Mouse (Mus musculus) liver, adult 2 months (tissue): Measurements from ENCODE around the gene Abr. TPM values are rescaled to one million over a fixed set of nuclear protein-coding genes. Genes with fewer than 3 reads are reported as not detected.

Experiments used
- DNase-seq: peaks from one replicate; pipeline ENCODE4 v3.0.0-alpha.2; 2011; ENCODE audit warnings: low read depth, low spot score; ENCODE audit errors: extremely low read depth
- H3K27ac ChIP-seq: fragments of 200-500 bp; replicated peaks from 2 replicates; pipeline ENCODE4 v1.5.1; 2012; ENCODE audit warnings: low read depth, mild to moderate bottlenecking, control low read depth, inconsistent platforms, low read length; ENCODE audit not compliant: insufficient read depth
- H3K27me3 ChIP-seq: fragments of 200-500 bp; 2 replicates; pipeline ENCODE4 v1.6.1; 2012; ENCODE audit warnings: mild to moderate bottlenecking, moderate library complexity, low read length, inconsistent platforms; ENCODE audit not compliant: control insufficient read depth, insufficient read depth
- H3K36me3 ChIP-seq: fragments of 200-500 bp; 2 replicates; pipeline ENCODE4 v1.6.1; 2012; ENCODE audit warnings: low read length, inconsistent platforms; ENCODE audit not compliant: control insufficient read depth, insufficient read depth
- H3K4me1 ChIP-seq: fragments of 200-500 bp; 2 replicates; pipeline ENCODE4 v1.6.1; 2011; ENCODE audit warnings: low read length; ENCODE audit not compliant: control insufficient read depth, insufficient read depth
- H3K4me3 ChIP-seq: fragments of 200-500 bp; 2 replicates; pipeline ENCODE4 v1.5.1; 2011; ENCODE audit warnings: low read depth, mild to moderate bottlenecking, control low read depth, low read length, moderate library complexity; ENCODE audit not compliant: insufficient read depth
- H3K79me2 ChIP-seq: fragments of 200-500 bp; 2 replicates; pipeline ENCODE4 v1.6.1; 2012; ENCODE audit warnings: inconsistent platforms, mild to moderate bottlenecking, low read length, moderate library complexity; ENCODE audit not compliant: control insufficient read depth, insufficient read depth
- H3K9ac ChIP-seq: fragments of 200-500 bp; 2 replicates; pipeline ENCODE4 v1.6.1; 2012; ENCODE audit warnings: low read depth, mild to moderate bottlenecking, control low read depth, inconsistent platforms, low read length
- CTCF ChIP-seq: fragments of 200-500 bp; IDR thresholded peaks from 2 replicates; pipeline ENCODE4 v1.5.1; 2011; ENCODE audit warnings: low read depth, low read length, control low read depth
- POLR2A ChIP-seq: fragments of 200-500 bp; IDR thresholded peaks from 2 replicates; pipeline ENCODE4 v1.6.1; 2011; ENCODE audit warnings: low read length, control low read depth; ENCODE audit not compliant: insufficient read depth; ENCODE audit errors: extremely low read depth
- WGBS: fragments of 180-500 bp; shearing (Covaris S2); methylation state at CpG from one replicate; pipeline ENCODE4 v1.1.7; 2018; 5-methylcytosine and 5-hydroxymethylcytosine counted together
- polyA plus RNA-seq: library from polyadenylated mRNA; depleted of rRNA; stranded (reverse); fragments of >200 nt; gene quantifications from 2 replicates; pipeline ENCODE4 v1.2.3, GENCODE M21; 2012
- total RNA-seq: library from RNA; depleted of rRNA; stranded (reverse); fragments of >200 nt; gene quantifications from 2 replicates; pipeline ENCODE4 v1.2.3, GENCODE M21; 2014

Abr gene
- total and polyA plus RNA-seq, 2 experiments, result 3.3 to 3.9 TPM

DNA sequence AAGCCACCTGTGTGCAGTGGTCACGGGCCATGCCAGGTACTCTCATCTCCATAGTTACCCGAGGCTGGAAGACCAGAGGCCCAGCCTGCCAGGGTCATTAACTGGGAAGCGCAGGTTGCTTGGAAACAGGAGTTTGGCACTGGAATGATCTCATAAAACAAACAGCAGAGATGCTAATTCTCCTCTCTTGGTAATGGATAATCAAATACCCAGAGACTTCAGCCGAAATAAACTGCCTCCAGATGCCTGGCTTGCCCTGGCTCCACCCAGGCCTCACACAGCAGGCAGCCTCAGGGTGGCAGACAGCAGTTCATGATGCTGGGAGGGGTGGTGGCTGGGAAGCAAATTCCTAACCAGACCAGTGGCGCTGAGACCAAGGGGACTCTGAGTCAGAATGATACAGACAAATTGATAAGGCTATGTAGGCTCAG, 145.0 kb downstream of the Abr start:
- no peak for DNase-seq
- TF ChIP-seq CTCF (no peak), POLR2A (no peak)
- Histone ChIP-seq H3K4me1 (no peaks in the 10 kb centered on the region), H3K36me3 (no peaks in the 10 kb centered on the region), H3K9ac (no peak overlapping the region), H3K27ac (no peak overlapping the region), H3K27me3 (no peaks in the 10 kb centered on the region), H3K4me3 (no peak overlapping the region), H3K79me2 (no peaks in the 10 kb centered on the region)
- 44% methylated on average over 5 of the region's 5 CpGs for WGBS

DNA sequence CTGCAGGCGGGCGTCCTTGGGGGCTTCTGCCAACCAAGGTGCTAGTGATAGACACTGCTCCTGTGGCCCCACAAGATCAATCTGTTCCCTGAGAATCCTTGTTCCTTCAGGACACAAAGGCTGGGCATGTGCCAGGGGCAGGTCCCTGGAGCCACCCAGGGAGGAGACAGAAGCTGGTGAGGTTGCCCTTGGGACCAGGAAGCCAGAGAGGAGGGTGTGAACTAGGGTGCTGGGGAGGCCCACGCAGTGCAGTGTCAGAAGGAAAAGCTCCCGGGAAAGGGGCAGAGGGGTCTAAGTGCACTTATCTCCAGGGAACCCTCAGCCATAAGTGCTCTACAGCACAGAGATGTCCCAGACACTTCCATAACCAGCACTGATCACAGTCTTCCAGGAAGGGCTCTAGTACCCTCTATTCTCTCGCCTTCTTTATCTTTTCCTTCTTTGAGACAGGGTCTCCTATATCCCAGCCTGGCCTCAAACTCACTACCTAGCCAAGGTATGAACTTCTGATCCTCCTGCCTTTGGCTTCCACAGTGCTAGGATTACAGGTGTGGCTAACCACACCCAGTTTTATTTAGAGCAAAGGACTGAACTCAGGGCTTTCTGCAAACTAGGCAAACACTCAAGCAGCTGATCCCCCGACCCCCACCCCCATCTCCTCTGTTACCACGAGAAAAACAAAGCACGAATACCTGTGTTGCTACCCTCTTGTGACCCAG, 145.6 kb downstream of the Abr start:
- 72% methylated on average over 8 of the region's 8 CpGs for WGBS
- H3K36me3 ChIP-seq, result no peaks in the 10 kb centered on the region
- TF ChIP-seq POLR2A (no peak), CTCF (no peak)
- H3K79me2 ChIP-seq, result no peaks in the 10 kb centered on the region
- H3K27ac ChIP-seq, result no peak overlapping the region
- H3K4me3 ChIP-seq, result no peak overlapping the region
- H3K4me1 ChIP-seq, result no peaks in the 10 kb centered on the region
- no peak overlapping the region for H3K9ac ChIP-seq
- no peak for DNase-seq
- no peaks in the 10 kb centered on the region for H3K27me3 ChIP-seq

DNA sequence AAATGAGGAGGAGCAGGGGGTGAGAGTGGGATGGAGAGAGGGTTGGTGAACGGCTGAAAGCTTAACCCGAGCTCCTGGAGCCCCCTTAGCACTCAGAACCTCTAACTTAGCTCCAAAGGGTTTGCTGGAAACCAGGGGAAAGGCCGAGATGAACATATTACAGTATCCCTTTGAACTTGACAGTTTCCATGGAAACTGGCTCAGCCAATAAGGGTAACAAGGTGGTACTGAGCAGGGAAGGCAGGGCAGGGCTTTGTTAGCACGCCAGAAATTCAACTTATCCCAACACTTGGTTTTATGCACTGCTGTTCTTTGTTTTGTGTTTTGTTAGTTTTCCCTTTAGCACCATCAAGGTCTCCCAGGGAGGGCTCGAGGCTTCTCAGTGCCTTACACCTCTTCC, 149.5 kb downstream of the Abr start:
- TF ChIP-seq POLR2A, result no peak
- no peak for TF ChIP-seq CTCF
- Histone ChIP-seq H3K27ac (no peak overlapping the region), H3K4me3 (no peak overlapping the region), H3K36me3 (no peaks in the 10 kb centered on the region), H3K4me1 (no peaks in the 10 kb centered on the region), H3K27me3 (no peaks in the 10 kb centered on the region), H3K9ac (no peak overlapping the region), H3K79me2 (no peaks in the 10 kb centered on the region)
- DNase-seq, result no peak
- 70% methylated on average over 5 of the region's 5 CpGs for WGBS

DNA sequence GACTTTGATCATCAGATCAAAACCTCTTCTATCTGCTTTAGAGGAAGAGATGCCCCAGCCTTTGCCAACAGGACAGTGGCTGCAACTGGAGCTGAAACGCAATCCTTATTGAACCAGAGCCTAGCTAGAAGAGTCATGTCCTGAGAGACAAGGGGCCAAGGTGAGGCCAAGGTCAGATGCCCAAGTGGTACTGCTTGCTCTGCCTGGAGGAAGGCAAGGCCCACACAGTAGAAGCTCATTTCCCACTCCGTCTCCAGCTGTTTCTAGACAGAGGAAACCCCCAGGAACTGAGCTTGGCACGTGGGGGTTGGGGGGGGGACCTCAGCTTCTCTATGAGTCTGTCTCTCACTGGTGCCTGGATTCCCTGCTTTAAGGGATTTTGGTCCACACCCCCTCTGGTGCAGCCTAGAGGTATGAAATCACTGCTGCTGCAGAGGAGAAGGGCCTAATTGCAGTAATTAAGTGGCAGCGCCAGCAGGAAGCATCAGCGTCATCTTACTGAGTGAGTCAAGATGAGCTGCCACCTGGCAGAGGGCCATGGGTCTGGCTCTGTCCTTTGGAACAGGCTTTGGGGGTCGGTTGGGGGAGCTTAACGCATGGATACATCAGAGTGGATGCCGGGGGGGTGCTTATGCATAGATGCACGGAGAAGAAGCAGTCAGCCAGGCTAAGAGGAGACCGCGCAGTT, 152.7 kb downstream of the Abr start:
- WGBS, result 79% methylated on average over 11 of the region's 11 CpGs

DNA sequence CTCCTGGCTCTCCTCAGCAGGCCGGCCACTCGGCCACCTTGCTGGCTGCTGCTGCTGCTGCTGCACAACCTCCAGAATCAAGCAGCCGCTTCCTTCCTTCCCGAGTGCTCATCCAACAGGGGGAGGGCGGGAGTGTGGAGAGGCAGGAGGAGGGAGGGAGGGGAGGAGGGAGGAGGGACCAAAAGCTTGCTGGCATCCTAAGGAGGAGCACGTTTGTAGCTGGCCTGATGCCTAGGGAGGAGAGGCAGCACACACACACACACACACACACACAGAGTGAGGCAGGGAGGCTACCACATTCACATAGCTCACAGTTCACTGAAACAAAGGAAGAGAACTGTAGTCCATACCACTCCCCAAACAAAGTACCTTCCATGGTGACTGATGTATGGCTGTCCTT, 153.8 kb downstream of the Abr start:
- Histone ChIP-seq H3K27me3 (no peaks in the 10 kb centered on the region), H3K27ac (no peak overlapping the region), H3K4me1 (no peaks in the 10 kb centered on the region), H3K36me3 (no peaks in the 10 kb centered on the region), H3K4me3 (no peak overlapping the region), H3K9ac (no peak overlapping the region), H3K79me2 (no peaks in the 10 kb centered on the region)
- no peak for DNase-seq
- 56% methylated on average over 6 of the region's 6 CpGs for WGBS
- TF ChIP-seq POLR2A (no peak), CTCF (no peak)

More for the DNA sequence above, 152.7 kb downstream of the Abr start:
- Histone ChIP-seq H3K27me3 (no peaks in the 10 kb centered on the region), H3K4me3 (no peak overlapping the region), H3K36me3 (no peaks in the 10 kb centered on the region), H3K9ac (no peak overlapping the region), H3K27ac (no peak overlapping the region), H3K79me2 (no peaks in the 10 kb centered on the region), H3K4me1 (no peaks in the 10 kb centered on the region)
- no peak for TF ChIP-seq CTCF
- no peak for TF ChIP-seq POLR2A
- no peak for DNase-seq

DNA sequence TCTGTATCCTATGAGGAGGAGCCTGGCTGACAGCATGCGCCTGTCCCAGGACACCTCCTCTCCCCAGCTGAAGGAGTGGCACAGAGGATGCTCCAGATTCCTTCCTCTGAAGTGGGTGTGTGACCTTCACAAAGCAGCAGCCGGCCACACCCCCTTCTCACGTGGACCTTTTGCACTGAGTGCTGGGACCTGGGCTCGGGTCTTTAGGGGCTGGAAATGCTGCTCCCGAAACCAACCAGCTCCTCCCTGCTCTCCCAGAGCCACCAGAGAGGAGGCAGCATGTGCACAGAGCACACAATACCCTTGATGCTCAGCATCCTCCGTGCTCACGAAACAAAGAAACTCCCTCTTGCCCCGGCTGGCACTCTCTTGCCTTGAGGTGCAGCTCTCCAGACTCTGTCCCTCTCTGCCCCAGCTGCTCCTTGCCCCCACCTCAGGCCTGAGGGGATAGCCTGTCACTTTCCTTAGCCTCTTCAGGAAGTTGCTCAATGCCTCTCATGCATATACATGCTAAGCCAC, 154.6 kb downstream of the Abr start:
- no peaks in the 10 kb centered on the region for H3K4me1 ChIP-seq
- H3K9ac ChIP-seq, result no peak overlapping the region
- DNase-seq, result no peak
- H3K27ac ChIP-seq, result no peak overlapping the region
- no peak overlapping the region for H3K4me3 ChIP-seq
- no peaks in the 10 kb centered on the region for H3K79me2 ChIP-seq
- 71% methylated on average over 8 of the region's 8 CpGs for WGBS
- H3K27me3 ChIP-seq, result no peaks in the 10 kb centered on the region
- TF ChIP-seq POLR2A (no peak), CTCF (no peak)
- H3K36me3 ChIP-seq, result no peaks in the 10 kb centered on the region
